Mouse (Mus musculus) small intestine, adult 2 months (tissue): ENCODE measurements at regions not wholly inside any gene's neighbourhood (a gene's known extent, or its start where the extent isn't known, plus 50 kb on each side); places are given as distances from the start of the nearest gene placed in this dataset.

Experiments used
- CTCF ChIP-seq: fragments of 200-500 bp; IDR thresholded peaks from 2 replicates; pipeline ENCODE4 v1.5.1; 2012; ENCODE audit warnings: low read depth, mild to moderate bottlenecking, control low read depth, inconsistent platforms, low read length, moderate library complexity, mixed read lengths; ENCODE audit not compliant: insufficient replicate concordance, insufficient read length; ENCODE audit errors: extremely low read depth
- POLR2A ChIP-seq: fragments of 200-500 bp; IDR thresholded peaks from 2 replicates; pipeline ENCODE4 v1.6.1; 2012; ENCODE audit warnings: low read depth, mild to moderate bottlenecking, control low read depth, inconsistent platforms, low read length, moderate library complexity

DNA sequence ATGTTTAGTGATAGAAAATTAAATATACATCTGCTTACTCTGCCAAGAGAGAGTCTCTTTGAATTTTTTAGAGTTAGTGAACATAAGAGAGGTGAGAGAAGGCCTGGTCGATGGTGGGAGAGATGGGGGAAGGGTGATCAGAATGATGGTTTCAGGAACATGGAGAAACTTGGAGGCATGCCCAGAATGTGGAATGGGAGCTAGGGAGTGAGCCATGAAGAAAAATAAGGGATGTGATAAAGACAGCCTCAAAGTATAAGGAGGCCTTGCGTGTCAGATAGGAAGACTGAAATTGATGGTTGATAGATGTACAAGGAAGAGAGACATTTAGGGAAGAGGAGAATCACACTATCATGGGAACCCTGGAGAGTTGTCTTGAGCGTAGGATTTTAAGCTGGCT is 354.6 kb downstream of the Osr1 start:
- TF ChIP-seq CTCF (no peak), POLR2A (no peak)
